Mouse (Mus musculus) layer of hippocampus, adult 8-10 months (tissue): Measurements from ENCODE around the gene Zfp950. TPM values are rescaled to one million over a fixed set of nuclear protein-coding genes. Genes with fewer than 3 reads are reported as not detected.
"Not testable (repeated sequence)": the region's sequence is repeated elsewhere in the genome, so short reads cannot be mapped to it uniquely, and the experiment has no call there.

ENCODE experiments used
- DNase-seq, 2 experiments: peaks; one replicate each; pipeline ENCODE4 v3.0.0; 2022; ENCODE audit warnings: low spot score in 2 of 2
- total RNA-seq, 4 experiments: library from RNA; stranded (reverse); gene quantifications; 2 replicates each; pipeline ENCODE4 v1.2.4; 2022

Gene Zfp950
- 10 to 100 TPM; 40.1 to 64.3 (median 47.5) TPM for total RNA-seq

- DNase-seq: peak; percentile 84 to 90
Observed at GRCm38 (mm10) chr19:61140342-61141206, at the start of gene Zfp950. Gene Zfp950 (minus strand): TSS chr19:61140840.

- not testable (repeated sequence) for DNase-seq
Observed at GRCm38 (mm10) chr19:61183590-61183989, 43.0 kb upstream of the Zfp950 start, which contains the start of gene Gm6020. Gene Gm6020 (plus strand): TSS chr19:61183890.

GRCm38 (mm10) chr19:61175756-61176324 lies 35.2 kb upstream of the Zfp950 start, which contains the start of gene Gm7102:
Gene Gm7102 (minus strand): TSS chr19:61176309.
- DNase-seq: no peak

DNA sequence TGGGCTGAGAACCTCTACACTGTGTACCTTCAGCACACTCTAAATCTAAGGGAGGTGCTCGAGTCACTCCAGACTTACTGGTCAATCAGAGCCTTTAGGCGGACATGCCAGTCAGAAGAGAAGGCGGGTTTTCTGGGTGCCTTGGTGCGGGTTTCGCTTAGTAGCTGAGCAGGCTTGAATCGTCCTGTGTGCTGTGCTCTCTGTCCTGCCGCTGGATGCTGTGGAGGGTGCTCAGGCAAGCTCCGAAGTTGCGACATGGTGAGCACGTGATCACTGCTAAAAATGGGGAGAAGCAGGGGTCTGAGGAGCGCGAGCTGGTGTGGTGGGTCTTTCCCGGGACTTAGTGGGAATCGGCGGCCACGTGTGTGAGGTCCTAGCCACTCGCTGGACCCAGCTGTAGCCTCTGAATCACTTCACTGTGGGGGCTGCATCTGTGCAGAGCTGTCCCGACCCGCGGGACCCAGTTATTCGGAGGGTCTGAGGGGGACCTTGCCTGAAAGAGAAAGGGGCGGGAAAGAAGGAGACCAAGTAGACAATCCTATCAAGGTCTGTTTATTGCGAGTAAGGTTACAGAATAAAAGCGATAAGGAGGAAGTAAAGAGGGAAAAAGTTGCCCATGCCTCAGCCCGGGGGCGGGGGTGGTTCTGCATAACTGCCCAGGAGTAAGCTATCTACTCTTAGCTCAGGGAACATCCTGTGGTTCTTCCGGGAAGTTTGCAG lies 11.2 kb upstream of the Zfp950 start:
- DNase-seq: no peak

DNA sequence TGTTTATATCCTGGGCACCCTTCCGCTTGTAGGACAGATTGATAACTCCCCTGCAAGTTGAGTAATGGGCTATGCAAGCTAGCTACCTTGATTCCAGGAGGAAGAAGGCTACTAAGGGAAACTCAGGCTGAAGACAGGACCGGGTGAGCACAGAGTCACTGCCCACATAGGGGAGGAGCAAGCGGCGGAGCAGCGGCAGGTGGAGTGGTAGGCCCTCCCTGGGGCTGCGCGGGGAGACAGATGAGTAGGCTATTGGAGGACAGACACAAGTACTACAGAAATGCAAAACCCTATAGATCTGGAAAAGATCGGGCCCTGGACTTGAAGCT lies 10.7 kb upstream of the Zfp950 start:
- no peak for DNase-seq

DNA sequence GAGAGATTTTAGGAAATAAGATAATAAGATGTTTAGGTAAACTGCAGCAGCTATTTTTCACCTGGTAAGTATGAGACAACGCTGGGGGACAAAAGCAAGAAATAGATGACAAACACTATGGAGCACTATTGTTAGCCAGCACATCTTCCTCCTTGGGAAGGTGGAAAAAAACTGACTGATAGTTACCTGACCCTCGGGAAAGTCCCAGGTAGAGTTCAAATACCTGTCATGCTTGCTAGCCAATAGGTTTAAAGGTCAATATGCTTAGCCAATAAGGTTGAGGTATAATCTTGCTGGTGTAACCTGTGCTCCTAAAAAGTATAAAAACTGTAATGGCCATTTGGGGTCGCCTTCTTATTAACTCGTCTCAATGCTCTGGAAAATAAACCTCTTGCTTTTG lies 659 bp upstream of the Zfp950 start:
- DNase-seq: no peak

DNA sequence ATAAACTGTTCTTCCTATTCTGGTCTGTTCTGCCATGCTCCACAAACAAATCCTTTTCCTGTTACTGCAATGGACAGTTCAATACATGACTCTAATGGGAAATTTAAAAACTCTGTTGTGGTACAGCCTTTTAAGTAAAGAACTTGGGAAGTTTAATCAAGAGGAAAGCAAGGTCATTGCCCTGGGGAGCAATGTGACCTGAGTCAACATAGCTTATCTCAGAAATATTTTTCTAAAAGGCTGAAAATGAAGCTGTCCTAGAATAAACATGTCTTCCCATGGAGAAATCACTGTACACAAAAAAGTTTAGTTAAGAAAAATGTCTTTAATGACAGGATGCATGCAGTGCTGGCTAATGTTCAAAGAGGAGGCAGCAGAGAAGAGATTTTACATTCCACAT lies 2.0 kb downstream of the Zfp950 start:
- no peak for DNase-seq

DNA sequence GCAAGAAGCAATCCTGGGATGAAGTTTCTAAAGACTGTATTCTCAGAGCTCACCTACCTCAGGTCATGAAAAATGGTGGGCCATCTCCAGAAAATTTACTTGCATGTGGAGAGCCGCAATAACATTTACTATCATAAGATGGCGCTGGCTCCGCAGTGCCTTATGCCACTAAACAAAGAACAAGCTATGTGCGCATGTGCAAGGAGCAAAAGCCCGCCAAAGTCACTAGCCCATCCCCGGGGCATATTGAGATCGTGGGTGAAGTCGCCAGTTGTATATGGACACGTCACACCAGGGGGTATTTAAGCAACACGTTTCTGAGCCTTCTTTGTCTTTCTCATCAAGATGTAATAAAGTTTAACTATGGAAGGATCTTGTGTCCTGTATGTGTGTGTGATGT lies 9.5 kb downstream of the Zfp950 start:
- no peak for DNase-seq

DNA sequence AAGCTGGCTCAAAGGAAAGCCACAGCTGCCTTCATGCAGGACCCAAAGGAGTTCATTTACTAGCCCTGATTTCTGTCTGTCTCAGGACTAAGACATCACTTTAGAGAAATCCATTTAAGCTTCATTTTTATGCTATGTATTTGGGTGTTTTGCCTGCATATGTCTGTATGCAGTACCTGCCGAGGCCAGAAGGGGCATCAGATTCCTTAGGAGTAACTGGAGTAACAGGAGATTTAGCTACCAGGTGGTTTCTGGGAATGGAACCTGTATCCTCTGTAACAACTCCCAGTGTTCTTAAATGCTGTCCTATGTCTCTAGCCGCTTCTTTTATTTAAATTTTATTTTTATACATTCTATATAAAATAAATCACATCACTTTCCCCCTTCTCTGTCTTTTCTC lies 30.5 kb downstream of the Zfp950 start:
- DNase-seq: no peak

DNA sequence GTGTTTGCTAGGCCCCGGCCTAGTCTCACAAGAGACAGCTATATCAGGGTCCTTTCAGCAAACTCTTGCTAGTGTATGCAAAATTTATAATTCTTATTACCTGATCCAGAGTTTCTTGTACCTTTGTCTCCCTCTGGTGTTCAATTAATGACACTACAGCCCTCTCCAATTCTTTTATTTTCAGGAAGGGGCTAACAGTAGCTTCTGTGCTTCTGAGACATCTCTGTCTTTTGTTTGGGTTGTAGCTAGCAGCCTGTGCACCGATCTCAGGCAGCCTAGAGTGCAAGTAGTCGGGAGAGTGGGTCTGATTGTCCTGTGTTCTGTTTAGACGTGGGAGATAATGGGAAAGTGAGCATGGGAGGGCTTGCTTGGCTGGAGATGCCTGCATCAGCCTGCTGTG lies 42.9 kb downstream of the Zfp950 start:
- no peak for DNase-seq

DNA sequence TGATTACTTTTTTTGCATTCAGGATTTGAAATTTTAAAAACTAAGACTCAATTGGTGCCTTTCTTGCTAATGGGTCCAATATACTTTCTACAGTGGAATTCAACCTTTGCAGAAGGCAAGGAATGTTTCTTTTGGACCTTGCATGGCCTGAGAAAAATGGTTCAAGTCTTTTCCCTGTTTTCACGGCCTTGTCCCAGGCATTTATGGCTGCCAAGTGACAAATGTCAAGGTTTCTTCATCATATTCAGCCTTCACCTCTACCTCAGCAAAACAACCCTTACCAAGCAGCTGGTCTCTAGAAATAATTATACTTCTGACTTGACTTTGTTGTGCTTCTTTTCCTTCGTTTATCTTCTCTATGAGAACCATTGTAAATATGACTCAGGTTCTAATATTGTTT lies 43.9 kb downstream of the Zfp950 start:
- no peak for DNase-seq

- DNase-seq: no peak
Observed at GRCm38 (mm10) chr19:61090541-61090940, 50.1 kb downstream of the Zfp950 start.

GRCm38 (mm10) chr19:61089001-61089400 lies 51.6 kb downstream of the Zfp950 start:
- no peak for DNase-seq

DNA sequence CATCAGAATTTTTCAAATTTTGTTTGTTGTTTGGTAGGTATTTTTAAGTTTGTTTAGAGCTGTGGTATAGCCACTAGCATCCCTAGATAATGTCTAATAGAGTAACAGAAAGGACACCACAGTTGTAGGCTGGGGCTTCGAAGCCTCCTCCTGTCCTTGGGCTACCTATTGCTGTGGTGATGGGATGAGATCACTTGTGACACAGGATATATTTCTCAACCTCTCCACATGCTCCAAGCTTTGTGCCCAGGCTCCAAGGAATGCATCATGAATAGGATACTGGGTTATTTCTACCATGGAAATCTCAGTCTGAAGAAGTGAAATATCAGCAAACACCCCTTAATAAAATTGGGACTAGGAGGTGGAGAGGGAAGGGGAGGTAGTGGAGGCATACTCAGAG lies 52.9 kb downstream of the Zfp950 start:
- DNase-seq: no peak

DNA sequence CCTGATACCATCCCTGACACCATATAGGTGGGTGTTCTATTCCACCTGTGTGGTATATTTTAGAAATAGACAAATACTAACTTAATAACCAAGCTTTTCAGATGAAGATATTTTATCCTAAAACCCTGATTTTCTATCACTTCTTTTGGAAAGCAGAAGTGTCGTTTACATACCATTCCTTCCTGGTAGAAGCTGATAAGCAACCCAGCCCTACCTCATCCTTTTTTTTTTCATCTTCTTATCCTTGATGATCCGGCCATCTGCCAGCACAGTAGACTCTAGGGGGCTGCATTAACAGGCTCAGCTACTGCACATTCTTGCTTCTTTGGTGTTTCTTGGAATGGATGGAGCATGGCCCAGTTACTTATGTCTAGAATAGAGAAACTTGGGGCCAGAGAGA lies 55.4 kb downstream of the Zfp950 start:
- DNase-seq: no peak

GRCm38 (mm10) chr19:61084149-61084940 lies 56.3 kb downstream of the Zfp950 start:
- peak; percentile 83 to 95 for DNase-seq

DNA sequence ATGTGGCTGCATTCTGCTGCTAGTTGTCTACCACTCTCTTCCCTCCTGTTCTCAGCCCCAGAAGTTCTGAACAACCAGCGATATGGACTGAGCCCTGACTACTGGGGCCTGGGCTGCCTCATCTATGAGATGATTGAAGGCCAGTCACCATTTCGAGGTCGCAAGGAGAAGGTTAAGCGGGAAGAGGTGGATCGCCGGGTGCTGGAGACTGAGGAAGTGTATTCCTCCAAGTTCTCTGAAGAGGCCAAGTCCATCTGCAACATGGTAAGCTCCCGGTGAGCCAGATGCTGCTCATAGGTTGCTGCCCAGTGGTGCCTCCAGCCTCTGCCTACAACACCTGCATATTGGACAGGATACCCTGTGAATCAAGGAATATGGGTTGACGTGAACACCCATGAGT lies 57.6 kb downstream of the Zfp950 start:
- DNase-seq: no peak

DNA sequence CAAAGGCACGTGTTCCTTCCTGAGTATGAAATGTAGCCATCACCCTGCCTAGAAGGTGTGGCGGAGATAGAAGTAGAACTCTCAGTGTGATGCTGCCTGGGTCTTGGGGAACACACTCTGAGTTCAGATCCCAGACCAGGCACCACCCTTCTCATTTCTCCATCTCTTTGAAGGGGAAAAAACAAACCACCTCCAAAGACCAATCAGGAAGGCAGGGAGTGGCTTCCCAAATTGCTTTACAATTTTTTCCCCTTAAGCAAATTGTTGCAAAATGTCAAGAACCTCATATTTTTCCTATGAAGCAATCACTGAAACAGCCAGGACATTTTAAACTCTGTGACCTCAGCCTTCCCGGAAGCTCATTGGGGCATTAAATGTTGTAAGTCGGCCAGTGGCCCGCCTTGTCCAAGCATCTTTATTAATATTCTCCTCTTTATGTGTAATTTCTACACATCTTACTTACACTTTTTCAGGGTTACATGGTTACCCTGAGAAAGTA lies 60.3 kb downstream of the Zfp950 start:
- DNase-seq: no peak

- no peak for DNase-seq
Observed at GRCm38 (mm10) chr19:61078622-61079021, 62.0 kb downstream of the Zfp950 start.

DNA sequence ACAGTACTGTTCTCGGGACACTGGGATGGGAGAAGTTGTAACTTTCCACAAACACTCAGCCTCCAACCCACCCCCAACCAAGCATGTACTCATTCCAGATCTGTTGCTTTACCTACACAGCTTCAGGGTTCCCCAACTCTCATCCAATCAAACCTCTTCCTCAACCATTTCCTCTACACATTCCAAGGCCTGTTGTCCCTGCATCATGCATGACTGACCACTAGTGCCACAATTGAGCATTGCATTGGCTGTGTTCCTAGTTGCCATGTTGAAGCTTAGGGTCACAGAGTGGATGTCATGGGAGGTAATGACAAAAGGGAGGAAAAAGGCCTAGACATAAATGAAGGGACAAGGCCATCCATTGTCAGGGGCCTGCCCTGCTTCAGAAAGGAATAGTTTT lies 75.6 kb downstream of the Zfp950 start:
- no peak for DNase-seq

DNA sequence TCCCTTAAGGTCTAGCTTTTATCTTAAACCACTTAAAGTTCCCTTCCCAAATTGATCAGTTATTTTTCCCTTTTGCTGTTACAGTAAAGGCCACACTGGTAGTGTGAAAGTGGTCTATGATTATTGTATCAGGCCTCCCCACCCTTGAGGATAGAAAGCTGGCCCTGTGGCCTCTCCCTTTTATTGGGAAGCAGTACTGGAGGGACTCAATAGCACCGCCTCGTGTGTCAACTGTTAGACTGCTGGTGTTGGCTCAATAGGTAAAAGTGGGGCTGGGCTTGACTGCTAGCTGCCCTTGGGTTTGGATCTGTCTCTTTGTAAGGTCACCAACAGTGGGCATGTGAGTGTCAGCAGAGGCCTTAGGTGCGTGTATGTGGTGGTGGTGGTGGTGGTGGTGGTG lies 76.3 kb downstream of the Zfp950 start:
- no peak for DNase-seq
